ENCODE assay signal across 8 mouse cellular contexts in genomic region chr19:41384406-41384851, GRCm38 (mm10). TPM values are rescaled to one million over a fixed set of nuclear protein-coding genes. Genes with fewer than 3 reads are reported as not detected.
A peak's percentile ranks its signal among the peaks of the same experiment; 100 is the strongest.
DNase-seq lines count a peak whose midpoint lies in the region; ATAC-seq and TF ChIP-seq lines count a peak whose summit lies in the region.

No protein-coding gene starts in this region.

- ATAC-seq in kidney, postnatal 0 days (replicated peaks; ENCODE audit: low FRiP score, low read depth), result no peak
- no peak for ATAC-seq in hindbrain, embryonic 12.5 days (ENCODE audit: low FRiP score)
- no peak for ATAC-seq in lung, embryonic 14.5 days (ENCODE audit: insufficient read depth)

- no peaks in the 10 kb centered on the region for H3K36me3 ChIP-seq in kidney, postnatal 0 days (ENCODE audit: insufficient read depth, low read length)
- H3K36me3 ChIP-seq in hindbrain, embryonic 12.5 days, result no peaks in the 10 kb centered on the region
- H3K36me3 ChIP-seq in lung, embryonic 14.5 days (ENCODE audit: insufficient read depth), result no peaks in the 10 kb centered on the region

- no peaks in the 10 kb centered on the region for H3K27me3 ChIP-seq in kidney, postnatal 0 days (ENCODE audit: insufficient read depth, low read length)
- H3K27me3 ChIP-seq in hindbrain, embryonic 12.5 days, result peaks cover 20% of the 10 kb centered on the region
- H3K27me3 ChIP-seq in lung, embryonic 14.5 days (ENCODE audit: insufficient read depth, low read length), result no peaks in the 10 kb centered on the region

- peak; percentile 44 for TF ChIP-seq CTCF in kidney, postnatal 0 days (IDR thresholded peaks at IDR 0.05; ENCODE audit: low read depth)
- TF ChIP-seq CTCF in lung, embryonic 14.5 days (IDR thresholded peaks at IDR 0.05; ENCODE audit: low read depth), result peak; percentile 57

- no peak overlapping the region for H3K27ac ChIP-seq in kidney, postnatal 0 days
- H3K27ac ChIP-seq in hindbrain, embryonic 12.5 days, result no peak overlapping the region
- no peak overlapping the region for H3K27ac ChIP-seq in lung, embryonic 14.5 days (ENCODE audit: low read depth)

- WGBS in kidney, postnatal 0 days, result 11% methylated on average over 12 of the region's 12 CpGs
- 14% methylated on average over 12 of the region's 12 CpGs for WGBS in hindbrain, embryonic 12.5 days
- 9% methylated on average over 12 of the region's 12 CpGs for WGBS in lung, embryonic 14.5 days

- H3K9me3 ChIP-seq in kidney, postnatal 0 days (replicated peaks; ENCODE audit: low read length), result no peaks in the 10 kb centered on the region
- H3K9me3 ChIP-seq in hindbrain, embryonic 12.5 days (replicated peaks), result no peaks in the 10 kb centered on the region
- H3K9me3 ChIP-seq in lung, embryonic 14.5 days (ENCODE audit: low read depth, low read length), result no peaks in the 10 kb centered on the region

- peak; percentile 35 for DNase-seq in kidney, postnatal 0 days (ENCODE audit: low spot score)
- no peak for DNase-seq in kidney, adult 8-10 months
- peak; percentile 80 for DNase-seq in embryo, embryonic 10 days (ENCODE audit: low spot score)
- DNase-seq in lung, embryonic 14.5 days, result peak; percentile 64
- DNase-seq in spleen, postnatal 4 days (ENCODE audit: low spot score in 2 of 2), result peak; percentile 43 to 76
- no peak for DNase-seq in Muller cell, postnatal 12 days (ENCODE audit: inconsistent ontology term)
- DNase-seq in cerebellum, adult 8-10 months, result no peak

- H3K4me2 ChIP-seq in kidney, postnatal 0 days (ENCODE audit: low read length), result peak overlapping the region; percentile 84
- H3K4me2 ChIP-seq in hindbrain, embryonic 12.5 days (replicated peaks), result peak overlapping the region; percentile 98
- H3K4me2 ChIP-seq in lung, embryonic 14.5 days, result peak overlapping the region; percentile 97

- peak overlapping the region; percentile 36 for H3K4me3 ChIP-seq in kidney, postnatal 0 days (replicated peaks; ENCODE audit: low read depth, low read length)
- H3K4me3 ChIP-seq in hindbrain, embryonic 12.5 days, result peak overlapping the region; percentile 50
- peak overlapping the region; percentile 45 for H3K4me3 ChIP-seq in lung, embryonic 14.5 days (ENCODE audit: low read depth, low read length)

- H3K9ac ChIP-seq in kidney, postnatal 0 days (ENCODE audit: low read depth, low read length), result no peak overlapping the region; the same call in 1 of the 2 replicates
- peak overlapping the region; percentile 59; the same call in 1 of the 2 replicates for H3K9ac ChIP-seq in hindbrain, embryonic 12.5 days
- peak overlapping the region; percentile 50 for H3K9ac ChIP-seq in lung, embryonic 14.5 days

- H3K4me1 ChIP-seq in kidney, postnatal 0 days (replicated peaks; ENCODE audit: insufficient read depth, low read length), result peaks cover 13% of the 10 kb centered on the region
- peaks cover 8% of the 10 kb centered on the region for H3K4me1 ChIP-seq in hindbrain, embryonic 12.5 days
- 0 out of 2 replicates have a peak, but pooled peaks cover 8% of the 10 kb centered on the region for H3K4me1 ChIP-seq in lung, embryonic 14.5 days (ENCODE audit: insufficient read depth)

RNA-seq across cellular contexts. Expression of gene Pik3ap1, which starts 0.5 kb away (rescaled TPM):
- polyA plus RNA-seq in kidney, postnatal 0 days (2015; fragmentation: Nextera tagmentation; extraction: Ambion mirVana), result 1.3 and 1.7 TPM in 2 replicates
- polyA plus RNA-seq in hindbrain, embryonic 12.5 days (2016; fragmentation: Nextera tagmentation; extraction: Ambion mirVana), result 2.5 and 2.9 TPM in 2 replicates
- 2.7 TPM in 2 replicates for polyA plus RNA-seq in lung, embryonic 14.5 days (2014; fragmentation: Nextera tagmentation; extraction: Ambion mirVana)

Comparison
In these comparisons a context has a peak if more than half of its experiments do, and no peak if none do; other contexts are left out.
1. DNase-seq: peak in kidney, postnatal 0 days (single experiment), embryo, embryonic 10 days (single experiment), lung, embryonic 14.5 days (single experiment) and spleen, postnatal 4 days (2 of 2); none in kidney, adult 8-10 months (0 of 2), Muller cell, postnatal 12 days (single experiment) and cerebellum, adult 8-10 months (single experiment).
2. Peak in every context shown above with its lines, with median percentiles within 50 percentile points of each other: H3K4me2 ChIP-seq and H3K4me3 ChIP-seq.